Mouse (Mus musculus) testis, adult 2 months (tissue): ENCODE measurements around the gene Sephs2.

ENCODE experiments used
- CTCF ChIP-seq: fragments of 200-500 bp; IDR thresholded peaks from 2 replicates; pipeline ENCODE4 v1.5.1; 2012; ENCODE audit warnings: low read depth, mild to moderate bottlenecking, inconsistent platforms, low read length, moderate library complexity; ENCODE audit not compliant: control insufficient read depth, insufficient read depth, insufficient replicate concordance
- POLR2A ChIP-seq: fragments of 200-500 bp; IDR thresholded peaks from 2 replicates; pipeline ENCODE4 v1.6.1; 2012; ENCODE audit warnings: low read depth, mild to moderate bottlenecking, inconsistent platforms, low read length, moderate library complexity; ENCODE audit not compliant: control insufficient read depth

- TF ChIP-seq CTCF = no peak
- no peak for TF ChIP-seq POLR2A
Observed at GRCm38 (mm10) chr7:127287940-127288339, 14.1 kb upstream of the Sephs2 start.
